Comparison of ENCODE assay signal across 9 mouse cellular contexts in genomic region chr6:140300470-140301145, GRCm38 (mm10).
DNase-seq lines count a peak whose midpoint lies in the region; ATAC-seq and TF ChIP-seq lines count a peak whose summit lies in the region.
"Had no signal": no experiment of that assay in that cellular context is flagged by ENCODE, and none has a peak within 500 bp of the region (broad histone marks: within the 10 kb centered on the region; RNA-seq: fewer than 3 reads in every experiment).

No protein-coding gene starts in this region.

- no peak for TF ChIP-seq CTCF in intestine, postnatal 0 days (IDR thresholded peaks at IDR 0.05; ENCODE audit: low read depth)

- H3K4me1 ChIP-seq in intestine, embryonic 14.5 days (replicated peaks; ENCODE audit: control insufficient read depth, insufficient read depth, low read length) = peaks cover 12% of the 10 kb centered on the region
- H3K4me1 ChIP-seq in intestine, postnatal 0 days (replicated peaks; ENCODE audit: control insufficient read depth, insufficient read depth, low read length) = no peaks in the 10 kb centered on the region
- peaks cover 17% of the 10 kb centered on the region for H3K4me1 ChIP-seq in heart, embryonic 16.5 days (ENCODE audit: control insufficient read depth, insufficient read depth, low read length)
- peaks cover 17% of the 10 kb centered on the region for H3K4me1 ChIP-seq in kidney, embryonic 16.5 days (ENCODE audit: insufficient read depth, low read length)

- no peak overlapping the region for H3K4me2 ChIP-seq in intestine, embryonic 14.5 days (ENCODE audit: low read length)
- no peak overlapping the region for H3K4me2 ChIP-seq in intestine, postnatal 0 days (replicated peaks; ENCODE audit: low read depth)
- no peak overlapping the region for H3K4me2 ChIP-seq in heart, embryonic 16.5 days (ENCODE audit: low read depth, low read length)
- no peak overlapping the region for H3K4me2 ChIP-seq in kidney, embryonic 16.5 days (replicated peaks; ENCODE audit: low read depth, low read length)

- peak; percentile 66; the same call in 1 of the 2 replicates for ATAC-seq in intestine, embryonic 14.5 days (replicated peaks; ENCODE audit: low FRiP score, low TSS enrichment, low read depth)
- no peak for ATAC-seq in intestine, postnatal 0 days
- ATAC-seq in heart, embryonic 16.5 days (replicated peaks; ENCODE audit: extremely low read depth, insufficient read depth, low FRiP score) = peak; percentile 87
- ATAC-seq in kidney, embryonic 16.5 days (ENCODE audit: low FRiP score, low TSS enrichment) = peak; percentile 72

- 31% methylated on average over 7 of the region's 7 CpGs for WGBS in intestine, embryonic 14.5 days
- whole genome bisulfite sequencing in intestine, postnatal 0 days = 53% methylated on average over 7 of the region's 7 CpGs
- 22% methylated on average over 7 of the region's 7 CpGs for WGBS in heart, embryonic 16.5 days
- WGBS in kidney, embryonic 16.5 days = 39% methylated on average over 7 of the region's 7 CpGs

- H3K9me3 ChIP-seq in intestine, embryonic 14.5 days (ENCODE audit: control insufficient read depth, low read length) = no peaks in the 10 kb centered on the region
- H3K9me3 ChIP-seq in intestine, postnatal 0 days (ENCODE audit: control insufficient read depth) = no peaks in the 10 kb centered on the region
- no peaks in the 10 kb centered on the region for H3K9me3 ChIP-seq in heart, embryonic 16.5 days (replicated peaks; ENCODE audit: control insufficient read depth, low read length)
- 0 out of 2 replicates have a peak, but pooled peaks cover 3% of the 10 kb centered on the region for H3K9me3 ChIP-seq in kidney, embryonic 16.5 days (ENCODE audit: low read length)

- H3K36me3 ChIP-seq in intestine, embryonic 14.5 days (ENCODE audit: control insufficient read depth, insufficient read depth, low read length) = no peaks in the 10 kb centered on the region
- H3K36me3 ChIP-seq in intestine, postnatal 0 days (ENCODE audit: control insufficient read depth, insufficient read depth) = no peaks in the 10 kb centered on the region
- H3K36me3 ChIP-seq in heart, embryonic 16.5 days (ENCODE audit: control insufficient read depth, insufficient read depth) = no peaks in the 10 kb centered on the region
- H3K36me3 ChIP-seq in kidney, embryonic 16.5 days (ENCODE audit: insufficient read depth, low read length) = no peaks in the 10 kb centered on the region

- H3K9ac ChIP-seq in intestine, embryonic 14.5 days (ENCODE audit: low read length) = no peak overlapping the region
- no peak overlapping the region for H3K9ac ChIP-seq in intestine, postnatal 0 days (ENCODE audit: low read depth, low read length)
- no peak overlapping the region for H3K9ac ChIP-seq in heart, embryonic 16.5 days (ENCODE audit: low read length)
- H3K9ac ChIP-seq in kidney, embryonic 16.5 days (replicated peaks; ENCODE audit: low read length) = no peak overlapping the region

- peak overlapping the region; percentile 47; the same call in 1 of the 2 replicates for H3K27ac ChIP-seq in intestine, embryonic 14.5 days (ENCODE audit: low read depth)
- no peak overlapping the region for H3K27ac ChIP-seq in intestine, postnatal 0 days (ENCODE audit: low read depth, low read length)
- H3K27ac ChIP-seq in heart, embryonic 16.5 days (ENCODE audit: low read length) = no peak overlapping the region; the same call in 1 of the 2 replicates
- no peak overlapping the region for H3K27ac ChIP-seq in kidney, embryonic 16.5 days (ENCODE audit: low read length)

- no peak overlapping the region for H3K4me3 ChIP-seq in intestine, embryonic 14.5 days (ENCODE audit: low read depth, low read length)
- H3K4me3 ChIP-seq in intestine, postnatal 0 days (ENCODE audit: low read depth, low read length) = no peak overlapping the region
- no peak overlapping the region for H3K4me3 ChIP-seq in heart, embryonic 16.5 days (ENCODE audit: low read length)
- H3K4me3 ChIP-seq in kidney, embryonic 16.5 days (ENCODE audit: low read length) = no peak overlapping the region

- no peaks in the 10 kb centered on the region for H3K27me3 ChIP-seq in intestine, embryonic 14.5 days (replicated peaks; ENCODE audit: control insufficient read depth, insufficient read depth, low read length)
- no peaks in the 10 kb centered on the region for H3K27me3 ChIP-seq in intestine, postnatal 0 days (replicated peaks; ENCODE audit: control insufficient read depth, insufficient read depth, low read length)
- no peaks in the 10 kb centered on the region for H3K27me3 ChIP-seq in heart, embryonic 16.5 days (ENCODE audit: control insufficient read depth, insufficient read depth, low read length)
- no peaks in the 10 kb centered on the region for H3K27me3 ChIP-seq in kidney, embryonic 16.5 days (ENCODE audit: insufficient read depth, low read length)
- H3K27me3 ChIP-seq: CH12.LX had no signal

- peak; percentile 68 for DNase-seq in intestine, embryonic 14.5 days (ENCODE audit: low spot score)
- DNase-seq in adrenal gland, postnatal 10 days = peak; percentile 86
- peak; percentile 78 for DNase-seq in lung, postnatal 14 days
- DNase-seq in thymus, postnatal 25 days = no peak
- no peak for DNase-seq in thymus, postnatal 14 days

Comparison
In these comparisons a context has a peak if more than half of its experiments do, and no peak if none do; other contexts are left out.
1. DNase-seq: peak in intestine, embryonic 14.5 days (single experiment), adrenal gland, postnatal 10 days (single experiment) and lung, postnatal 14 days (single experiment); none in thymus, postnatal 25 days (single experiment) and thymus, postnatal 14 days (single experiment).